Comparison of ENCODE assay signal across 15 mouse cellular contexts in genomic region chr14:10712916-10713315, GRCm38 (mm10).
DNase-seq lines count a peak whose midpoint lies in the region.
"Had no signal": no experiment of that assay in that cellular context is flagged by ENCODE, and none has a peak within 500 bp of the region (broad histone marks: within the 10 kb centered on the region; RNA-seq: fewer than 3 reads in every experiment).

No protein-coding gene starts in this region.

- DNase-seq in adrenal gland, postnatal 10 days = peak; percentile 1
- no peak for DNase-seq in adrenal gland, adult 2 months
- peak; percentile 4 for DNase-seq in kidney, adult 9 months
- no peak for DNase-seq in kidney, adult 18-20 months
- peak; percentile 17 for DNase-seq in testis, postnatal 14 days (ENCODE audit: low spot score)
- no peak for DNase-seq in testis, postnatal 10 days (ENCODE audit: low spot score)
- DNase-seq in embryo, embryonic 9.5 days (ENCODE audit: extremely low spot score) = no peak
- DNase-seq: adrenal gland, postnatal 25 days; cerebellum, adult 9-10 months; gastrocnemius, postnatal 14 days; heart, adult 18-20 months; heart, postnatal 10 days; liver, postnatal 0 days; lung, postnatal 10 days; thymus, postnatal 14 days had no signal

Comparison
In these comparisons a context has a peak if more than half of its experiments do, and no peak if none do; other contexts are left out.
1. DNase-seq: peak in adrenal gland, postnatal 10 days (single experiment), kidney, adult 9 months (single experiment) and testis, postnatal 14 days (single experiment); none in adrenal gland, adult 2 months (single experiment), kidney, adult 18-20 months (single experiment), testis, postnatal 10 days (single experiment) and embryo, embryonic 9.5 days (single experiment).